Mouse (Mus musculus) MEL (cell line): ENCODE results near the gene Minos1. TPM values are rescaled to one million over a fixed set of nuclear protein-coding genes. Genes with fewer than 3 reads are reported as not detected.

ENCODE experiments used
- DNase-seq: peaks from one replicate; pipeline ENCODE4 v3.0.0; 2011; ENCODE audit warnings: low read depth, low spot score
- H3K27ac ChIP-seq: 2 replicates; pipeline ENCODE4 v1.5.1; 2012; ENCODE audit warnings: low read depth, mild to moderate bottlenecking, control low read depth, low read length, moderate library complexity; ENCODE audit not compliant: control insufficient read depth
- H3K27me3 ChIP-seq, 2 experiments: fragments of 150-350 bp in 1 of 2; sonication (generic) in 1 of 2; 2 replicates each; pipeline ENCODE4 v1.6.1; 2012; ENCODE audit warnings: low read length in 2 of 2, mild to moderate bottlenecking in 2 of 2, improper control_type of control experiment in 1 of 2, moderate library complexity in 1 of 2; ENCODE audit not compliant: insufficient read depth in 2 of 2, control insufficient read depth in 1 of 2
- H3K36me3 ChIP-seq, 2 experiments: 2 replicates each; pipeline ENCODE4 v1.6.1; 2012 to 2014; ENCODE audit warnings: low read length in 2 of 2, improper control_type of control experiment in 1 of 2, inconsistent platforms in 1 of 2, mild to moderate bottlenecking in 1 of 2; ENCODE audit not compliant: insufficient read depth in 2 of 2, control insufficient read depth in 1 of 2
- H3K4me1 ChIP-seq, 2 experiments: fragments of 150-350 bp in 1 of 2; sonication (generic) in 1 of 2; 2 replicates each; pipeline ENCODE4 v1.6.1; 2012; ENCODE audit warnings: low read length in 2 of 2, improper control_type of control experiment in 1 of 2, mild to moderate bottlenecking in 1 of 2; ENCODE audit not compliant: insufficient read depth in 2 of 2, control insufficient read depth in 1 of 2
- H3K4me3 ChIP-seq, 2 experiments: fragments of 150-350 bp in 1 of 2; sonication (generic) in 1 of 2; 2 replicates each; pipeline ENCODE4 v1.5.1; 2012; ENCODE audit warnings: low read depth in 2 of 2, low read length in 2 of 2, mild to moderate bottlenecking in 2 of 2, moderate library complexity in 2 of 2, control low read depth in 1 of 2, improper control_type of control experiment in 1 of 2; ENCODE audit not compliant: control insufficient read depth in 1 of 2, insufficient read depth in 1 of 2
- H3K79me2 ChIP-seq: 2 replicates; pipeline ENCODE4 v1.6.1; 2012; ENCODE audit warnings: mild to moderate bottlenecking, low read length, moderate library complexity; ENCODE audit not compliant: control insufficient read depth, poor library complexity, insufficient read depth
- H3K9ac ChIP-seq: 2 replicates; pipeline ENCODE4 v1.6.1; 2012; ENCODE audit warnings: low read depth, mild to moderate bottlenecking, control low read depth, low read length, moderate library complexity; ENCODE audit not compliant: control insufficient read depth, poor library complexity, severe bottlenecking
- H3K9me3 ChIP-seq: fragments of 150-350 bp; sonication (generic); replicated peaks from 2 replicates; pipeline ENCODE4 v1.6.1; 2012; ENCODE audit warnings: mild to moderate bottlenecking, low read length, improper control_type of control experiment, moderate library complexity; ENCODE audit not compliant: insufficient read depth
- BHLHE40 ChIP-seq: IDR thresholded peaks from 2 replicates; pipeline ENCODE4 v1.6.1; 2012; ENCODE audit warnings: low read depth, mild to moderate bottlenecking, inconsistent platforms, low read length, improper control_type of control experiment, borderline replicate concordance
- CHD1 ChIP-seq: IDR thresholded peaks from 2 replicates; pipeline ENCODE4 v1.6.1; 2012; ENCODE audit warnings: low read depth, mild to moderate bottlenecking, inconsistent platforms, low read length, improper control_type of control experiment
- CTCF ChIP-seq, 3 experiments: IDR thresholded peaks in 2 of 3; conservative IDR thresholded peaks in 1 of 3; 2 replicates each; pipeline ENCODE4 v1.5.1; 2011 to 2012; ENCODE audit warnings: low read length in 3 of 3, low read depth in 2 of 3, mild to moderate bottlenecking in 2 of 3, improper control_type of control experiment in 1 of 3, inconsistent platforms in 1 of 3, mixed read lengths in 1 of 3, moderate library complexity in 1 of 3; ENCODE audit not compliant: control insufficient read depth in 1 of 3, insufficient read depth in 1 of 3, poor library complexity in 1 of 3, severe bottlenecking in 1 of 3
- E2F4 ChIP-seq: IDR thresholded peaks from 2 replicates; pipeline ENCODE4 v1.6.1; 2011; ENCODE audit warnings: low read depth, low read length, improper control_type of control experiment, borderline replicate concordance
- ELF1 ChIP-seq: IDR thresholded peaks from 2 replicates; pipeline ENCODE4 v1.6.1; 2014; ENCODE audit warnings: low read depth, mild to moderate bottlenecking, inconsistent platforms, low read length, improper control_type of control experiment, moderate library complexity
- EP300 ChIP-seq, 2 experiments: IDR thresholded peaks; 2 replicates each; pipeline ENCODE4 v1.6.1; 2011; ENCODE audit warnings: improper control_type of control experiment in 2 of 2, low read length in 2 of 2, low read depth in 1 of 2, mild to moderate bottlenecking in 1 of 2
- ETS1 ChIP-seq: IDR thresholded peaks from 2 replicates; pipeline ENCODE4 v1.6.1; 2012; ENCODE audit warnings: low read depth, mild to moderate bottlenecking, inconsistent platforms, low read length, improper control_type of control experiment, moderate library complexity
- GABPA ChIP-seq: IDR thresholded peaks from 2 replicates; pipeline ENCODE4 v1.6.1; 2012; ENCODE audit warnings: low read depth, mild to moderate bottlenecking, inconsistent platforms, low read length, improper control_type of control experiment, moderate library complexity
- GATA1 ChIP-seq: IDR thresholded peaks from 2 replicates; pipeline ENCODE4 v1.6.1; 2011; ENCODE audit warnings: low read depth, low read length, improper control_type of control experiment
- JUND ChIP-seq: IDR thresholded peaks from 2 replicates; pipeline ENCODE4 v1.6.1; 2011; ENCODE audit warnings: low read depth, mild to moderate bottlenecking, improper control_type of control experiment, low read length
- KAT2A ChIP-seq: conservative IDR thresholded peaks from 2 replicates; pipeline ENCODE4 v1.6.1; 2012; ENCODE audit warnings: low read depth, low read length, improper control_type of control experiment, inconsistent platforms
- MAFK ChIP-seq: IDR thresholded peaks from 2 replicates; pipeline ENCODE4 v1.6.1; 2011; ENCODE audit warnings: low read depth, mild to moderate bottlenecking, low read length, improper control_type of control experiment, borderline replicate concordance
- MAX ChIP-seq: IDR thresholded peaks from 2 replicates; pipeline ENCODE4 v1.6.1; 2011; ENCODE audit warnings: low read length, improper control_type of control experiment
- MAZ ChIP-seq: IDR thresholded peaks from 2 replicates; pipeline ENCODE4 v1.6.1; 2012; ENCODE audit warnings: low read depth, mild to moderate bottlenecking, inconsistent platforms, low read length, improper control_type of control experiment
- MXI1 ChIP-seq: IDR thresholded peaks from 2 replicates; pipeline ENCODE4 v1.6.1; 2011; ENCODE audit warnings: mild to moderate bottlenecking, low read depth, low read length, improper control_type of control experiment
- MYC ChIP-seq: IDR thresholded peaks from 2 replicates; pipeline ENCODE4 v1.6.1; 2011; ENCODE audit warnings: low read depth, mild to moderate bottlenecking, low read length, improper control_type of control experiment, moderate library complexity
- NELFE ChIP-seq: IDR thresholded peaks from 2 replicates; pipeline ENCODE4 v1.6.1; 2011; ENCODE audit warnings: low read depth, low read length, improper control_type of control experiment
- NRF1 ChIP-seq: IDR thresholded peaks from 2 replicates; pipeline ENCODE4 v1.6.1; 2014; ENCODE audit warnings: low read depth, mild to moderate bottlenecking, inconsistent platforms, low read length, improper control_type of control experiment, moderate library complexity; ENCODE audit not compliant: poor library complexity, insufficient read depth, severe bottlenecking
- POLR2A ChIP-seq, 2 experiments: IDR thresholded peaks; 2 replicates each; pipeline ENCODE4 v1.6.1; 2011 to 2012; ENCODE audit warnings: low read length in 2 of 2, mild to moderate bottlenecking in 2 of 2, control low read depth in 1 of 2, improper control_type of control experiment in 1 of 2, low read depth in 1 of 2, moderate library complexity in 1 of 2; ENCODE audit not compliant: control insufficient read depth in 1 of 2, insufficient read depth in 1 of 2, poor library complexity in 1 of 2
- POLR2AphosphoS2 ChIP-seq: IDR thresholded peaks from 2 replicates; pipeline ENCODE4 v1.6.1; 2011; ENCODE audit warnings: low read length, improper control_type of control experiment
- POLR2AphosphoS5 ChIP-seq: IDR thresholded peaks from 2 replicates; pipeline ENCODE4 v1.6.1; 2012; ENCODE audit warnings: low read depth, borderline replicate concordance, mild to moderate bottlenecking, inconsistent platforms, low read length, moderate library complexity, mixed read lengths
- RAD21 ChIP-seq: IDR thresholded peaks from 2 replicates; pipeline ENCODE4 v1.6.1; 2011; ENCODE audit warnings: mild to moderate bottlenecking, low read depth, low read length, improper control_type of control experiment
- SMC3 ChIP-seq: IDR thresholded peaks from 2 replicates; pipeline ENCODE4 v1.6.1; 2011; ENCODE audit warnings: low read depth, low read length, improper control_type of control experiment
- TAL1 ChIP-seq: IDR thresholded peaks from 2 replicates; pipeline ENCODE4 v1.6.1; 2012; ENCODE audit warnings: mild to moderate bottlenecking, inconsistent platforms, low read length, moderate library complexity, mixed read lengths
- TCF12 ChIP-seq: IDR thresholded peaks from 2 replicates; pipeline ENCODE4 v1.6.1; 2014; ENCODE audit warnings: low read depth, mild to moderate bottlenecking, inconsistent platforms, low read length, improper control_type of control experiment, moderate library complexity
- UBTF ChIP-seq: IDR thresholded peaks from 2 replicates; pipeline ENCODE4 v1.6.1; 2012; ENCODE audit warnings: low read depth, mild to moderate bottlenecking, inconsistent platforms, low read length, improper control_type of control experiment, moderate library complexity, borderline replicate concordance; ENCODE audit not compliant: insufficient read depth
- USF1 ChIP-seq: IDR thresholded peaks from 2 replicates; pipeline ENCODE4 v1.6.1; 2014; ENCODE audit warnings: low read depth, mild to moderate bottlenecking, inconsistent platforms, low read length, improper control_type of control experiment, moderate library complexity
- ZC3H11A ChIP-seq: IDR thresholded peaks from 2 replicates; pipeline ENCODE4 v1.6.1; 2012; ENCODE audit warnings: low read depth, mild to moderate bottlenecking, inconsistent platforms, low read length, improper control_type of control experiment
- ZKSCAN1 ChIP-seq: IDR thresholded peaks from 2 replicates; pipeline ENCODE4 v1.6.1; 2012; ENCODE audit warnings: low read depth, mild to moderate bottlenecking, inconsistent platforms, low read length, improper control_type of control experiment, moderate library complexity
- ZMIZ1 ChIP-seq: IDR thresholded peaks from 2 replicates; pipeline ENCODE4 v1.6.1; 2012; ENCODE audit warnings: low read depth, mild to moderate bottlenecking, inconsistent platforms, low read length, improper control_type of control experiment, moderate library complexity
- polyA plus RNA-seq, 2 experiments: library from polyadenylated mRNA; stranded (reverse) in 1 of 2; unstranded in 1 of 2; fragments of >175 nt in 1 of 2; fragments of >200 nt in 1 of 2; gene quantifications; 2 replicates each; pipeline versions ENCODE4 v1.2.1 to v1.2.4; 2012; ENCODE audit warnings: low replicate concordance in 2 of 2, low read depth in 1 of 2; ENCODE audit not compliant: insufficient read length in 2 of 2, insufficient read depth in 1 of 2, missing spikeins in 1 of 2
- total RNA-seq: library from RNA; depleted of rRNA; stranded (reverse); fragments of 300-350 nt; gene quantifications from 2 replicates; pipeline ENCODE4 v1.2.3, GENCODE M21; 2012

The Minos1 gene
- total and polyA plus RNA-seq, 3 experiments, result 163 to 401 TPM; not detected in 1

DNA sequence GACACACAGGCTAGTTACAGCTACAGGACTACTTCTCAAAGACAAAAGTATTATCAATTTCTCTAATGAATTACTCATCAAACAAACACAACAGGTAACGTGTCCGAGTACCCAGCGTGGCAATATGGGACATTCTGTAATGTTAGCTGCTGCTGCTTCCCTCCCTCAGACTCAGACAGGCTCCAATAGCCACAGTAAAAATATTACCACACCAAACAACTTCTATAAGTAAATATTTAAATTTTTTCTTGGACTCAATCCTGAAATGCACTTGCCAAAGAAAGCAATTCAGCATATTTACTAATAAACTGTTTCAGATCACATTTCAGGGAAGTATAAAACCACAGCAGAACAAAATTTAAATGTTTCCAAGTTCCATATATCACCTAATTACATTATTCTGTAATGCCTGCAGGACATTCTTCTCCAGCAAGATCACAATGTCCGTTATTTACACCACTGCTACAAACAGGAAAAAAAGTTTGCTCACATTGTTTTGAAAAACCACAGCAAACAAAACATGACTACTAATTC, 10.6 kb downstream of the Minos1 start:
- Histone ChIP-seq H3K9ac (no peak overlapping the region), H3K9me3 (no peaks in the 10 kb centered on the region), H3K4me3 (no peak overlapping the region), H3K79me2 (peaks cover 93% of the 10 kb centered on the region), H3K27me3 (no peaks in the 10 kb centered on the region), H3K36me3 (peaks cover 3 to 68% of the 10 kb centered on the region in 2 experiments), H3K4me1 (peaks cover 52 to 63% of the 10 kb centered on the region in 2 experiments), H3K27ac (no peak overlapping the region)
- no peak for TF ChIP-seq POLR2AphosphoS2
- DNase-seq, result no peak

DNA sequence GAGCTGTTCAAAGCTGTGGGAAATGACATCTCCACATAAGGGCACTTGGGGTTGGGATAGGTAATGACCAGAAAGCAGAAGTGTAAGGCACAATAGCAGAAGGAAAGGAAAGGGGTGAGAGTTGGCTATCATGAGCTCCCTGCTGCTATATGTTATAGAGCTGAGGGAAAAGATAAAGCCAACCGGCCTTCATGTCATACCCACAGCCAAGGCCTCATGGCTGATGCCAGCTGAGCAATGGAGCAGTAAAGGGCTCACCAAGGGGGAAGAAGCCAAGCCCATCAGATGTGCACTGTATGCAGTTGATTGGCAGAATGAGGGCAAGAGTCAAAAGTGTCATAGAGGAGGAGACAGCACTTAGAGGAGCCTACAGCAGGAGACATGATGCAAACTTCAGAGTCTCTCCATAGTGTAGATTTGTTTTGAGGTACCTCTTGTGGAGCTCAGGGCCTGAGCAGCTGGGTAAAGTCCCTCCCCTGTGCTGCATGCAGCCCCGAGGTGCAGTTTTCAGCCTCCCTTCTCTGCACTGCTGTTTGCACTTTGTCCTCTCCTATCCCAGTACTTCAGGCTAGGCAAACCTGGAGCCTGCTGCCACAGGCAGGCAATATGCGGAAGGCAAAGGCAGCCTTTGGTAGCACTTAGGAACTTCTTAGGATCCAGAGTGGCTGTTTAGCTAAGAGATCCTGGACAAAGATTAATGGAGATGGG, 14.4 kb downstream of the Minos1 start:
- Histone ChIP-seq H3K4me3 (no peak overlapping the region), H3K27ac (peak overlapping the region; percentile 62), H3K27me3 (no peaks in the 10 kb centered on the region), H3K79me2 (peaks cover 90% of the 10 kb centered on the region), H3K9ac (no peak overlapping the region), H3K36me3 (peaks cover 7 to 47% of the 10 kb centered on the region in 2 experiments), H3K9me3 (no peaks in the 10 kb centered on the region), H3K4me1 (peaks cover 41 to 43% of the 10 kb centered on the region in 2 experiments)
- peak; percentile 81 for DNase-seq
- TF ChIP-seq GATA1 (peak; percentile 79), POLR2AphosphoS2 (no peak), MAFK (no peak), POLR2A (IDR thresholded peaks at IDR 0.05; ENCODE audit: control insufficient read depth in 1 of 2, insufficient read depth in 1 of 2, low read depth in 1 of 2, low read length in 2 of 2, poor library complexity in 1 of 2) (no peak), ELF1 (no peak), POLR2AphosphoS5 (no peak), GABPA (no peak), EP300 (IDR thresholded peaks at IDR 0.05; ENCODE audit: low read depth in 1 of 2, low read length in 2 of 2) (peak; percentile 83 to 84), TCF12 (peak; percentile 85), CTCF (IDR thresholded peaks at IDR 0.05 in 2 of 3, conservative IDR thresholded peaks at IDR 0.05 in 1 of 3; ENCODE audit: control insufficient read depth in 1 of 3, insufficient read depth in 1 of 3, low read depth in 2 of 3, low read length in 3 of 3, poor library complexity in 1 of 3, severe bottlenecking in 1 of 3) (no peak), MYC (peak; percentile 50; the same call in 1 of the 2 replicates), MAX (peak; percentile 38; the same call in 1 of the 2 replicates), BHLHE40 (no peak), JUND (no peak), CHD1 (no peak), E2F4 (no peak), MAZ (no peak), ZC3H11A (no peak), ETS1 (peak; percentile 86), TAL1 (peak; percentile 89), NELFE (no peak), USF1 (no peak), RAD21 (no peak), KAT2A (no peak), UBTF (no peak), MXI1 (peak; percentile 55; the same call in 1 of the 2 replicates), SMC3 (no peak), ZMIZ1 (no peak), ZKSCAN1 (no peak), NRF1 (no peak)
